Mouse (Mus musculus) cerebellum, postnatal 36 days (tissue): ENCODE measurements around the gene Orai1.
A peak's percentile ranks its signal among the peaks of the same experiment; 100 is the strongest.
"Not testable (repeated sequence)": the region's sequence is repeated elsewhere in the genome, so short reads cannot be mapped to it uniquely, and the experiment has no call there.

ENCODE experiments used
- DNase-seq, 2 experiments: peaks; one replicate each; pipeline ENCODE4 v3.0.0; 2021 to 2022; ENCODE audit warnings: mixed read lengths in 2 of 2

Gene Orai1

DNA sequence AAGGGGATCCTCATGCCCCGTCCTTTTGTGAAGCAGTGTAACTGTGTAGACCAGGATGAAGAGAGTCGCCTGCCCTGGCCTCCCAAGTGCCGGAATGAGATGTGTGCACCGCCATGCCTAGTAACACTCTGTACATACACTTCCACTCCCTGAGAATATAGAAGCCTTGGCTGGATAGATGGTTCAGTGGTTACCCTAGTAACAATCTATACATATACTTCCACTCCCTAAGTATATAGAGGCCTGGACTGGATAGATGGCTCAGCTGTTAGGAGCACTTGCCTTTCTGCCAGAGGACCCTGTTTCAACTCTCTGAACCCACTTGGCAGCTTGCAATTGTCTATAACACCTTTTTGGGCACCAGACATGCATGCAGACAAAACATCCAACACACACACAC lies 20.2 kb downstream of the Orai1 start:
- DNase-seq = no peak

GRCm38 (mm10) chr5:123035564-123035963 lies 20.7 kb downstream of the Orai1 start:
- peak; percentile 37 to 44 for DNase-seq

GRCm38 (mm10) chr5:123038115-123038514 lies 23.2 kb downstream of the Orai1 start:
- no peak for DNase-seq

- DNase-seq = peak in 1 of 2 experiments; percentile 34
These were observed 24.4 kb downstream of the Orai1 start for GRCm38 (mm10) chr5:123039120-123039752.

GRCm38 (mm10) chr5:123040796-123041195 lies 25.9 kb downstream of the Orai1 start:
- DNase-seq = no peak

DNA sequence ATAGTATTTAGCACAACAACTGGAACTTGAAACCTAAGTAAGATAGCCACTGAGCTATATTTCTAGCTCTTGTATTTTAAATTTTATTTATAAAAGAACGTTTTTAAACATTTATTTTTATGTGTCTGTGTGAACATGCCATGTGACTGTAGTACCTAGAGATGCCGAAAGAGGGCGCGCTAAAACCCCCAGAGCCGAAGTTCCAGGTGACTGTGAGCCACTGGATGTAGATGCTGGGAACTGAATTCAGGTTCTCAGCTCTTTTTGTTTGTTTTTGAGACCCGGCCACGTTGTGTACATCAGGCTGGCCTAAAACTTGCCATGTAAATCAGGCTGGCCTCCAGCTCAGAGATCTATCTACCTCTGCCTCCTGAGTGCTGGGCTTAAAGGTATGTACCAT lies 29.0 kb downstream of the Orai1 start:
- DNase-seq = peak in 1 of 2 experiments; percentile 15

DNA sequence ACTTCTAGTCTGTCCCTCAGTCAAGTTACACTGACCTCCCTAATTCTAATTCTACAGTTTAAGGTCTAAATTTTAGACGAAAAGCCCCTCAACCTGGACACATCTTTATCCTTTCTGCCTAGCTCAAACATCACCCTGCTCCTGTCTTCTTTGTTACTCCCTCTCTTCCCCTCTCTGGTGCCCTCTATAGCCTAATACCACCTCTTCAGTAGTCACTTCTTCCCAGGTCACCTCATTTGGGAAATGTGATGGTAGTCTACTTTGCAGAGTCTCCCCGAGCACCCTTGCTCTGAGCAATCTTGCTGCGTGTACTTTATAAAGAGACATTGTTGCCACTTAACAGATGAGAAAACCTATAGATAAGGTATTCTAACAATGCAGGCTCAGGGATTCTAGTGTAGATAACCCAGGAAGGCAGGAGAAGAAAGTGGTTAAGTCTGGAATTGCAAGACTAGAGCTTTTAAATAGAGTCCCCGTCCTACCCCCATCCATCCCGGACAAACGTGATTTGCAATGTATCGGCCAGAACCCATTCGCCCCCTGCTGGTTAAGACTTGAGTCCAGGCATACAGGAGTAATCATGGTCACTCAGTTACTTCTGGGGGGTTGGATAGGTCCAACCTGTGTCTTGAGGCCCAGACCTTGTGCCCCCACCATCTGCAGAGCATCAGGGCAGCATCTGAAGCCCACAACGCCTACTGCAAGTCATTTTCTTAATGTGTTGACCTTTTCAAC lies 30.9 kb downstream of the Orai1 start:
- peak; percentile 44 to 49 for DNase-seq

DNA sequence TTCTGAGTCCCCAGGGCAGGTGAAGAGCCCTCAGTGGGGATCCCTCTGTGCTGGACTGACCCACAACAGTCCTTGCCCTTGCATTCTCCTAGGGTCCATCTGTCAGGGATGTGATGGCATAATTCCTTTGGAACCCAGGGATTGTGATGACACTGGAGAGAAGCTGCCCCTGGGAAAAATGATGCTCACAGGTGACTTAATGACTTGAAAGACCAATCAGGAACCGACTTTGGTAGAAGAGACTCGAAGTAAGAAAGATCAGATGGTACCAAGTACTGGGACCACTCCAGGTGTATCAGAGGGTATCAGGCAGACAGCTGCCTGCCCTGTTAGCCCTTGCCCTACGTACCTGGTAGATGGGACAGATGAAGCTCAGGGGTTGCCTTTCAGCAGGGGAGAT lies 32.0 kb downstream of the Orai1 start, which contains the start of gene Morn3:
TSS of gene Morn3 (minus strand) at position 101 of the 400 bp plus-strand sequence.
- no peak for DNase-seq

GRCm38 (mm10) chr5:123049271-123049670 lies 34.4 kb downstream of the Orai1 start:
- DNase-seq = no peak

DNA sequence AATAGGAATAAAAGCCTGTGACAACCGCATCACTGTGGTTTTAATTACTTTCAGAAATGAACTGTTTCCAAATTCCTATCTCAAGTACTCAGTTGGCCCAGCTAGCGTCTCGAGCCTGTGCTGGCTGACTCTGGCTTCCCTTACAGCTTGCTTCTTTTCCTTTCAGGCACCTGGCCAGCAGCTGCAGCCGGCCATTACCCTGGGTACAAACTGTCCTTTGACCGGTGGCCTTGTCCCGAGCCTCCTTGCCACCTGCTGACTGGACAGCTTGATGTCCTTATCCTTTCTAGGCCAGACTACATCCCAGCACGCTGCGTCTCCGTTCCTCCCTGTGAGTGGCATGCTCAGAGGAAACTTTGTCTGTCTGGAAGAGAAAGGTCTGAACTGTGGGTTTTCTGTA lies 36.0 kb downstream of the Orai1 start:
- DNase-seq = no peak

- DNase-seq = no peak
These were observed 36.9 kb downstream of the Orai1 start for GRCm38 (mm10) chr5:123051736-123052135.

DNA sequence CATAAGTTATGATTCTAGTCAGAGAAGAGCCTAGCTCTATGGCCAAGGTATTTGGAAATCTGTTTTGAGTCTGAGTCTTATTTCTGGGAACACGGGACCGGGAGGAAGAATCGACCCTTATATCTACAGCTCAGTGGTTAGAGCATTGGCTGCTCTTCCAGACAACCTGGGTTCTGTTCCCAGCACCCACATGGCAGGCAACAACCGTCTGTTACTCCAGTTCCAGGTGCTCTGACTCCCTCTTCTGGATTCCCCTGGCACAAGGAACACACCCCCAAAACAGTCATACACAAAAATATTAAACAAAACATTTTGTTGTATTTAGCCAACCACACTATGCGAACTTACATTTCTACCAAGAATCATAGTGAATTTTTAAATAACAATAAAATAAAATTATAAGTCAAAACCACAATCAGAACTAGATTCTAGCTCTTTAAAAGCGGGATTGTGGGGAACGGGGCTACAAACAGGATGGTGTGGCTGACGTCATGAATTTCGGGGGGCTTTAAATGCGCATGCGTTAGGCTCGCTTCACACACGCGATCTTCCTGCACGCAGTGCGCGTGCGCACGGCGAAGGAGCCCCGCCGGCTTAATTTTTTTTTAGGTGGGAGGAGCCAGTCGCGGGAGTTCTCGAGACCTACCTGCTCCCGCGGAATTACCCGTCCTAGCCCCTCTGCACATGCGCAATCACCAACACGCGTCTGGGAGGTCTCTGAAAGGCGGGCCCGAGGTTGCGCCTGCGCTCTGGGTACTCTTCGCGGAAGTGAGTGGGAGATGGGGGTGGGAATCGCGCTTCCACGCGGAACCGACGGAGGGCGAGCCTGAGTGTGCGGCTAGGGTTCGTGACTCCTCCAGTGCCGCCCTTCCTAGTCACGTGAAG lies 42.7 kb downstream of the Orai1 start:
- DNase-seq = peak; percentile 98 to 99

- DNase-seq = no peak
These were observed 43.6 kb downstream of the Orai1 start for GRCm38 (mm10) chr5:123058251-123059102.

- DNase-seq = peak; percentile 43 to 51
These were observed 45.1 kb downstream of the Orai1 start for GRCm38 (mm10) chr5:123059757-123060520.

- no peak for DNase-seq
These were observed 46.0 kb downstream of the Orai1 start for GRCm38 (mm10) chr5:123060706-123061401.

GRCm38 (mm10) chr5:123061402-123061749 lies 46.5 kb downstream of the Orai1 start:
- not testable (repeated sequence) for DNase-seq

GRCm38 (mm10) chr5:123063141-123063540 lies 48.3 kb downstream of the Orai1 start:
- DNase-seq = peak in 1 of 2 experiments; percentile 37

- DNase-seq = peak; percentile 64 to 75
These were observed 49.3 kb downstream of the Orai1 start for GRCm38 (mm10) chr5:123064207-123064606.

DNA sequence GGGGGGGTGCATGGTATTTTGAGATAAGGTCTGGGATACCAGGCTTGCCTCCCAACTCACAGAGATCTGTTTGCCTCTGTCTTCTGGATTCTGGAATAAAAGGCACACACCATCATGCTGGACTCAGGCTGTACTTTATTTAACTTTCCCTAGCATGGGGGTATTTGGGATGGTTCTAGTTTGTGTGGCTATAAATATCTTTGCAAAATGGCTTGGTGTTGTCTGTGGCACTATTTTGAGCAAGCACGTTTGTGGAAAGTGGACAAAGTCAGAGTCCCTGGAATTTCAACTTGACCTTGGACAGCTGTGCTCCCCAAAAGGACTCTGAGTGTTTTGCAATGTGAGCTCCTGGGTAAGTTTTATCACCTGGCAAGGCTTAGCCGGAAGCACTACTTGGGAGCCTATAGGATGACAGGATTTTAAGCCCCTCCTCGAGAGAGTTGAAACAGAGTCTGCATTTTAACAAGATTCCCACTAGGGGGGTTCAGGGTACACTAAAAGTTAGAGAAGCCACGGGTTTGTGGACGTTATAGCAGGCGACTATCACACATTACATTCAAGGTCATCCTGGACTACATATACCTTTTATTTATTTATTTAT lies 52.6 kb downstream of the Orai1 start:
- no peak for DNase-seq

DNA sequence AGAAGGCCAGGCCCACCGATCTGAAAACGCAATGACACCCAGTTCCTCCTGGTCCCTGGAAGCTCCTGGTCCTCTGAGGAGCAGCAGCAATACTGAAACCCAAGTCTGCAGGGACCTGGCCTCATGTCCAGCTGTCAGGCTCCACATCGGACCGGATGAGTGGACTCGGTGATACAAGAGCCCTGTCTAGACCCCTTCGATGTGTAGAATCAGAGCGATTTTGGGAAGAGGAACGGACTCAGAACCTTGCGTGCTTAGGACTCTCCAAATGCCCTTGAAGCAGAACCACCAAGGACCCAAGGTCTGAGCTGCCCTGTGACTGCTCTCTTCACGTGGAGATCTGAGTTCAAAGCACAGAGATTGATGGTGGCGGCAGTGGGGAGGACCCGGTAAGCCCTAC lies 53.2 kb downstream of the Orai1 start, which contains the start of gene Tmem120b:
TSS of gene Tmem120b (plus strand) at position 301 of the 400 bp plus-strand sequence.
- DNase-seq = no peak
